ENCODE assay signal across 8 mouse cellular contexts in genomic region chr12:3780405-3780891, GRCm38 (mm10). TPM values are rescaled to one million over a fixed set of nuclear protein-coding genes. Genes with fewer than 3 reads are reported as not detected.
DNase-seq lines count a peak whose midpoint lies in the region; ATAC-seq and TF ChIP-seq lines count a peak whose summit lies in the region.

No protein-coding gene starts in this region.

- H3K27me3 ChIP-seq in embryonic facial prominence, embryonic 10.5 days (replicated peaks; ENCODE audit: low read depth, poor library complexity, severe bottlenecking): peaks cover 6% of the 10 kb centered on the region; the same call in 1 of the 2 replicates
- H3K27me3 ChIP-seq in heart, embryonic 11.5 days (ENCODE audit: control insufficient read depth, insufficient read depth, low read length): no peaks in the 10 kb centered on the region
- H3K27me3 ChIP-seq in liver, embryonic 13.5 days: no peaks in the 10 kb centered on the region
- H3K27me3 ChIP-seq in stomach, postnatal 0 days (ENCODE audit: control insufficient read depth, insufficient read depth, low read length): no peaks in the 10 kb centered on the region

- H3K27ac ChIP-seq in embryonic facial prominence, embryonic 10.5 days (replicated peaks): peak overlapping the region; percentile 81
- peak overlapping the region; percentile 97 for H3K27ac ChIP-seq in heart, embryonic 11.5 days (ENCODE audit: low read depth, low read length)
- peak overlapping the region; percentile 83 for H3K27ac ChIP-seq in liver, embryonic 13.5 days
- peak overlapping the region; percentile 89 for H3K27ac ChIP-seq in stomach, postnatal 0 days (replicated peaks)

- H3K4me3 ChIP-seq in embryonic facial prominence, embryonic 10.5 days: peak overlapping the region; percentile 2; the same call in 1 of the 2 replicates
- no peak overlapping the region for H3K4me3 ChIP-seq in heart, embryonic 11.5 days (ENCODE audit: low read depth, low read length)
- H3K4me3 ChIP-seq in liver, embryonic 13.5 days (replicated peaks): no peak overlapping the region
- H3K4me3 ChIP-seq in stomach, postnatal 0 days (ENCODE audit: low read depth, low read length): no peak overlapping the region

- peak overlapping the region; percentile 54; the same call in 1 of the 2 replicates for H3K9ac ChIP-seq in heart, embryonic 11.5 days (ENCODE audit: low read depth, low read length)
- H3K9ac ChIP-seq in liver, embryonic 13.5 days: no peak overlapping the region; the same call in 1 of the 2 replicates
- 0 out of 2 replicates have a peak overlapping the region, but pooled peaks have one; percentile 35 for H3K9ac ChIP-seq in stomach, postnatal 0 days (ENCODE audit: low read length)

- H3K9me3 ChIP-seq in embryonic facial prominence, embryonic 10.5 days: no peaks in the 10 kb centered on the region
- no peaks in the 10 kb centered on the region for H3K9me3 ChIP-seq in heart, embryonic 11.5 days (replicated peaks; ENCODE audit: control insufficient read depth, low read length)
- no peaks in the 10 kb centered on the region for H3K9me3 ChIP-seq in liver, embryonic 13.5 days (replicated peaks)
- no peaks in the 10 kb centered on the region for H3K9me3 ChIP-seq in stomach, postnatal 0 days (ENCODE audit: control insufficient read depth, low read length)

- TF ChIP-seq EP300 in stomach, postnatal 0 days (optimal IDR thresholded peaks at IDR 0.05): no peak

- no peaks in the 10 kb centered on the region; the same call in 1 of the 2 replicates for H3K36me3 ChIP-seq in embryonic facial prominence, embryonic 10.5 days (replicated peaks)
- H3K36me3 ChIP-seq in heart, embryonic 11.5 days (ENCODE audit: control insufficient read depth, insufficient read depth, low read length): no peaks in the 10 kb centered on the region
- H3K36me3 ChIP-seq in liver, embryonic 13.5 days: no peaks in the 10 kb centered on the region
- no peaks in the 10 kb centered on the region for H3K36me3 ChIP-seq in stomach, postnatal 0 days (ENCODE audit: control insufficient read depth, insufficient read depth, low read length)

- H3K4me1 ChIP-seq in embryonic facial prominence, embryonic 10.5 days: peaks cover 60% of the 10 kb centered on the region
- H3K4me1 ChIP-seq in heart, embryonic 11.5 days (ENCODE audit: control insufficient read depth, insufficient read depth, low read length): peaks cover 50% of the 10 kb centered on the region
- H3K4me1 ChIP-seq in liver, embryonic 13.5 days (replicated peaks): peaks cover 40% of the 10 kb centered on the region
- H3K4me1 ChIP-seq in stomach, postnatal 0 days (replicated peaks; ENCODE audit: control insufficient read depth, insufficient read depth): peaks cover 18% of the 10 kb centered on the region

- TF ChIP-seq CTCF in stomach, postnatal 0 days (IDR thresholded peaks at IDR 0.05; ENCODE audit: low read depth): no peak

- ATAC-seq in heart, embryonic 11.5 days (replicated peaks; ENCODE audit: insufficient number of reproducible peaks, low FRiP score, low TSS enrichment): peak; percentile 60; the same call in 1 of the 2 replicates
- ATAC-seq in liver, embryonic 13.5 days (ENCODE audit: low read depth): peak; percentile 56
- ATAC-seq in monocyte, adult 5-6 weeks (replicated peaks; ENCODE audit: insufficient number of reproducible peaks, low FRiP score, low TSS enrichment, poor library complexity, severe bottlenecking): peak; percentile 51
- peak; percentile 70 for ATAC-seq in stomach, postnatal 0 days (ENCODE audit: low FRiP score, low TSS enrichment)

- peak; percentile 45 for DNase-seq in cerebellum, adult 11-12 months
- no peak for DNase-seq in cerebellum, postnatal 14 days
- DNase-seq in embryonic facial prominence, embryonic 10.5 days (ENCODE audit: low spot score): peak; percentile 81
- DNase-seq in kidney, adult 9 months: peak; percentile 88
- DNase-seq in liver, embryonic 13.5 days: peak; percentile 26
- DNase-seq in stomach, postnatal 0 days (ENCODE audit: low spot score): peak; percentile 72

- H3K4me2 ChIP-seq in heart, embryonic 11.5 days: peak overlapping the region; percentile 48; the same call in 1 of the 2 replicates
- no peak overlapping the region for H3K4me2 ChIP-seq in liver, embryonic 13.5 days
- no peak overlapping the region for H3K4me2 ChIP-seq in stomach, postnatal 0 days (replicated peaks; ENCODE audit: low read depth)

- WGBS in embryonic facial prominence, embryonic 10.5 days: 13% methylated on average over 8 of the region's 8 CpGs
- 17% methylated on average over 8 of the region's 8 CpGs for WGBS in heart, embryonic 11.5 days (ENCODE audit: insufficient replicate concordance)
- 20% methylated on average over 8 of the region's 8 CpGs for WGBS in liver, embryonic 13.5 days (ENCODE audit: insufficient replicate concordance)
- 6% methylated on average over 8 of the region's 8 CpGs for WGBS in stomach, postnatal 0 days

RNA-seq across cellular contexts. Expression of gene Dnmt3a, which starts 25.4 kb away (rescaled TPM):
- 160 and 179 TPM in 2 replicates for polyA plus RNA-seq in embryonic facial prominence, embryonic 10.5 days (2016; fragmentation: Nextera tagmentation; extraction: Ambion mirVana)
- polyA plus RNA-seq in heart, embryonic 11.5 days (2014; fragmentation: Nextera tagmentation; extraction: Ambion mirVana): 55.1 and 60.1 TPM in 2 replicates
- polyA plus RNA-seq in liver, embryonic 13.5 days (2015; fragmentation: Nextera tagmentation; extraction: Ambion mirVana): 29.6 and 33.7 TPM in 2 replicates
- 13.2 to 31.5 TPM (median 18.2 TPM) in 3 replicates for total RNA-seq in monocyte, adult 5-6 weeks (2017)
- 29.7 and 44.0 TPM in 2 replicates for polyA plus RNA-seq in stomach, postnatal 0 days (2015; fragmentation: Nextera tagmentation; extraction: Ambion mirVana)

Comparison
In these comparisons a context has a peak if more than half of its experiments do, and no peak if none do; other contexts are left out.
1. DNase-seq: peak in cerebellum, adult 11-12 months (single experiment), embryonic facial prominence, embryonic 10.5 days (single experiment), kidney, adult 9 months (single experiment), liver, embryonic 13.5 days (single experiment) and stomach, postnatal 0 days (single experiment); none in cerebellum, postnatal 14 days (0 of 2).
2. Peak in every context shown above with its lines, with median percentiles within 50 percentile points of each other: H3K27ac ChIP-seq and ATAC-seq.